Comparison of ENCODE assay signal across 8 mouse cellular contexts in the genomic region with DNA sequence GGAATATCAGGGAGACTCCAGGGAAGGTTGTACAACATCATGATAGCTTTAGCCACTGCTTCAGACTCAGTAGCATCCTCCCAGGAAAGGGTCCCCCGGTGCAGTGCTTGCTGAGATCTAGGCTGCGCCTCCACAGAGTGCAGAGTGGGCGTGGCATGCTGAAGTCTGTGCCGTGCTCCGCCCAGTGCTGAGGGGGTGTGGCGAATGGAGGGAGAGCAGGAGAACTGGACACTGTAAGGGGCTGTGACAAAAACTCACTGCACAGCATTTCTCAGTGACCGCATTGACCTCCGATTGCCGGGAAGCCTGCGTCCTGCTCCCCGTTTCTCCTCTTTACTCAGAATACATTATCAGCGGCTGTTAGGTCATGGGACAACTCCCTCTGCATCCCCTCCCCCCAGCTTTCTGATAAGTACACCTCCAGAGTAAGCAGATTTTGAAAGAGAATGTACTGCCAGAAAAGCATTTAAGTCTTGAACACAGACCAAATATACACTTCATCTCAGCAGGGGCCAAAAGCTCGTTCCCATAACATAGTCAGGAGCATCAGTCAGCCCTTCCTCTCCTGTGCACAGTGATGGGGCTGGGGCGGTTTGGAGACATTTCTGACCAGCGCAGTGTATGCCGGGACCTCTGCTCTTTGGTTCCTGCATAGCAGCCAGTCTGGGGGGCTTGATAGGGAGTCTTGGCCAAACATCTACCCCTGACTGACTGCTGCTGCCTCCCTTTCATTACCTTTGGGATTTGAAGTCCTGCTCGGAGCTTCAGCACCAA. TPM values are rescaled to one million over a fixed set of nuclear protein-coding genes. Genes with fewer than 3 reads are reported as not detected.
DNase-seq lines count a peak whose midpoint lies in the region; ATAC-seq lines count a peak whose summit lies in the region.

No protein-coding gene starts in this region.

- 69% methylated on average over 17 of the region's 17 CpGs for WGBS in embryonic facial prominence, embryonic 15.5 days
- 71% methylated on average over 17 of the region's 17 CpGs for WGBS in hindbrain, embryonic 15.5 days
- WGBS in liver, embryonic 11.5 days: 47% methylated on average over 17 of the region's 17 CpGs
- 42% methylated on average over 17 of the region's 17 CpGs for WGBS in stomach, embryonic 16.5 days

- H3K36me3 ChIP-seq in embryonic facial prominence, embryonic 15.5 days: no peaks in the 10 kb centered on the region
- no peaks in the 10 kb centered on the region for H3K36me3 ChIP-seq in hindbrain, embryonic 15.5 days
- no peaks in the 10 kb centered on the region for H3K36me3 ChIP-seq in liver, embryonic 11.5 days (ENCODE audit: control insufficient read depth, insufficient read depth, low read length)
- no peaks in the 10 kb centered on the region for H3K36me3 ChIP-seq in stomach, embryonic 16.5 days (ENCODE audit: control insufficient read depth, insufficient read depth, low read length)

- H3K9me3 ChIP-seq in embryonic facial prominence, embryonic 15.5 days (replicated peaks): no peaks in the 10 kb centered on the region
- no peaks in the 10 kb centered on the region for H3K9me3 ChIP-seq in hindbrain, embryonic 15.5 days
- H3K9me3 ChIP-seq in liver, embryonic 11.5 days (ENCODE audit: control insufficient read depth, low read length): no peaks in the 10 kb centered on the region
- no peaks in the 10 kb centered on the region for H3K9me3 ChIP-seq in stomach, embryonic 16.5 days (replicated peaks; ENCODE audit: control insufficient read depth, low read length)

- no peak overlapping the region for H3K4me2 ChIP-seq in embryonic facial prominence, embryonic 15.5 days (replicated peaks)
- H3K4me2 ChIP-seq in hindbrain, embryonic 15.5 days: no peak overlapping the region
- peak overlapping the region; percentile 1; the same call in 1 of the 2 replicates for H3K4me2 ChIP-seq in liver, embryonic 11.5 days
- peak overlapping the region; percentile 43 for H3K4me2 ChIP-seq in stomach, embryonic 16.5 days (ENCODE audit: low read depth, low read length)

- no peak overlapping the region for H3K4me3 ChIP-seq in embryonic facial prominence, embryonic 15.5 days (replicated peaks)
- no peak overlapping the region for H3K4me3 ChIP-seq in hindbrain, embryonic 15.5 days
- no peak overlapping the region for H3K4me3 ChIP-seq in liver, embryonic 11.5 days (ENCODE audit: low read depth, low read length)
- H3K4me3 ChIP-seq in stomach, embryonic 16.5 days (replicated peaks; ENCODE audit: low read length): peak overlapping the region; percentile 18; the same call in 1 of the 2 replicates

- H3K4me1 ChIP-seq in embryonic facial prominence, embryonic 15.5 days: 0 out of 2 replicates have a peak, but pooled peaks cover 6% of the 10 kb centered on the region
- 0 out of 2 replicates have a peak, but pooled peaks cover 3% of the 10 kb centered on the region for H3K4me1 ChIP-seq in hindbrain, embryonic 15.5 days (replicated peaks)
- H3K4me1 ChIP-seq in liver, embryonic 11.5 days (replicated peaks; ENCODE audit: control insufficient read depth, insufficient read depth, low read length): no peaks in the 10 kb centered on the region
- no peaks in the 10 kb centered on the region for H3K4me1 ChIP-seq in stomach, embryonic 16.5 days (ENCODE audit: control insufficient read depth, insufficient read depth, low read length)

- ATAC-seq in embryonic facial prominence, embryonic 15.5 days (ENCODE audit: insufficient number of reproducible peaks, low FRiP score, low TSS enrichment, low read depth): peak; percentile 70; the same call in 1 of the 2 replicates
- peak; percentile 65; the same call in 1 of the 2 replicates for ATAC-seq in hindbrain, embryonic 15.5 days (ENCODE audit: low FRiP score, low read depth)
- ATAC-seq in liver, embryonic 11.5 days (replicated peaks; ENCODE audit: low FRiP score): peak; percentile 80
- ATAC-seq in stomach, embryonic 16.5 days (ENCODE audit: insufficient read depth, low FRiP score): peak; percentile 87

- H3K27me3 ChIP-seq in embryonic facial prominence, embryonic 15.5 days: no peaks in the 10 kb centered on the region
- no peaks in the 10 kb centered on the region for H3K27me3 ChIP-seq in hindbrain, embryonic 15.5 days
- no peaks in the 10 kb centered on the region for H3K27me3 ChIP-seq in liver, embryonic 11.5 days (replicated peaks; ENCODE audit: control insufficient read depth, insufficient read depth, low read length)
- H3K27me3 ChIP-seq in stomach, embryonic 16.5 days (ENCODE audit: control insufficient read depth, insufficient read depth, low read length): no peaks in the 10 kb centered on the region

- DNase-seq in ovary, adult 18-20 months (ENCODE audit: low spot score): peak; percentile 40
- no peak for DNase-seq in ovary, postnatal 10 days (ENCODE audit: low spot score)
- peak; percentile 39 for DNase-seq in liver, embryonic 11.5 days (ENCODE audit: low spot score)
- no peak for DNase-seq in layer of hippocampus, postnatal 10 days (ENCODE audit: low spot score in 2 of 2)
- DNase-seq in frontal cortex, postnatal 25 days (ENCODE audit: low spot score in 2 of 2): no peak

- no peak overlapping the region for H3K9ac ChIP-seq in embryonic facial prominence, embryonic 15.5 days
- H3K9ac ChIP-seq in hindbrain, embryonic 15.5 days: no peak overlapping the region
- no peak overlapping the region for H3K9ac ChIP-seq in liver, embryonic 11.5 days (ENCODE audit: low read depth, low read length)
- no peak overlapping the region for H3K9ac ChIP-seq in stomach, embryonic 16.5 days (ENCODE audit: low read length)

- H3K27ac ChIP-seq in embryonic facial prominence, embryonic 15.5 days (replicated peaks): no peak overlapping the region
- H3K27ac ChIP-seq in hindbrain, embryonic 15.5 days (replicated peaks): no peak overlapping the region
- no peak overlapping the region for H3K27ac ChIP-seq in liver, embryonic 11.5 days (ENCODE audit: low read depth, low read length)
- H3K27ac ChIP-seq in stomach, embryonic 16.5 days (ENCODE audit: low read length): no peak overlapping the region

RNA-seq across cellular contexts. Expression of a gene that starts 37.1 kb away (rescaled TPM):
- 22.8 and 28.7 TPM in 2 replicates for polyA plus RNA-seq in embryonic facial prominence, embryonic 15.5 days (2015; fragmentation: Nextera tagmentation; extraction: Ambion mirVana)
- polyA plus RNA-seq in hindbrain, embryonic 15.5 days (2015; fragmentation: Nextera tagmentation; extraction: Ambion mirVana): 39.4 and 41.1 TPM in 2 replicates
- polyA plus RNA-seq in liver, embryonic 11.5 days (2014; fragmentation: Nextera tagmentation; extraction: Ambion mirVana): 9.4 and 9.5 TPM in 2 replicates
- 26.0 and 27.8 TPM in 2 replicates for polyA plus RNA-seq in stomach, embryonic 16.5 days (2015; fragmentation: Nextera tagmentation; extraction: Ambion mirVana)
- 100 to 1,000 TPM; 202 to 225 TPM for total RNA-seq in layer of hippocampus, postnatal 10 days (2021)

RNA-seq across cellular contexts. Expression of a gene that starts 37.5 kb away (rescaled TPM):
- 0.98 and 2.0 TPM in 2 replicates for polyA plus RNA-seq in embryonic facial prominence, embryonic 15.5 days (2015; fragmentation: Nextera tagmentation; extraction: Ambion mirVana)
- polyA plus RNA-seq in hindbrain, embryonic 15.5 days (2015; fragmentation: Nextera tagmentation; extraction: Ambion mirVana): 58.6 and 66.5 TPM in 2 replicates
- 2.3 and 2.4 TPM in 2 replicates for polyA plus RNA-seq in liver, embryonic 11.5 days (2014; fragmentation: Nextera tagmentation; extraction: Ambion mirVana)
- 0.93 and 1.4 TPM in 2 replicates for polyA plus RNA-seq in stomach, embryonic 16.5 days (2015; fragmentation: Nextera tagmentation; extraction: Ambion mirVana)
- 100 to 1,000 TPM; 106 to 117 TPM for total RNA-seq in layer of hippocampus, postnatal 10 days (2021)

Comparison
In these comparisons a context has a peak if more than half of its experiments do, and no peak if none do; other contexts are left out.
1. DNase-seq: peak in ovary, adult 18-20 months (single experiment) and liver, embryonic 11.5 days (single experiment); none in ovary, postnatal 10 days (single experiment), layer of hippocampus, postnatal 10 days (0 of 2) and frontal cortex, postnatal 25 days (0 of 2).
2. H3K4me2 ChIP-seq: peak in liver, embryonic 11.5 days (single experiment) and stomach, embryonic 16.5 days (single experiment); none in embryonic facial prominence, embryonic 15.5 days (single experiment) and hindbrain, embryonic 15.5 days (single experiment).
3. RNA of a gene that starts 37.5 kb away (polyA plus RNA-seq): 58.6 to 66.5 TPM in hindbrain, embryonic 15.5 days; 2.3 to 2.4 TPM in liver, embryonic 11.5 days, 0.98 to 2.0 TPM in embryonic facial prominence, embryonic 15.5 days and 0.93 to 1.4 TPM in stomach, embryonic 16.5 days; every median in the first group is over 10 times any median in the second.
4. Peak in every context shown above with its lines, with median percentiles within 50 percentile points of each other: ATAC-seq.